Mouse (Mus musculus): ENCODE results near the gene Atl1.

- TF ChIP-seq CTCF (IDR thresholded peaks at IDR 0.05; ENCODE audit: extremely low read depth, insufficient read depth, low read length) (no peak), POLR2A (IDR thresholded peaks at IDR 0.05; ENCODE audit: extremely low read depth, insufficient read depth, low read length) (no peak)
Measured at GRCm38 (mm10) chr12:69879172-69879665, 13.2 kb upstream of the Atl1 start.
